Mouse (Mus musculus): ENCODE measurements around the gene D1Ertd622e. TPM values are rescaled to one million over a fixed set of nuclear protein-coding genes. Genes with fewer than 3 reads are reported as not detected.
A peak's percentile ranks its signal among the peaks of the same experiment; 100 is the strongest.

The D1Ertd622e gene
- total and polyA plus RNA-seq, 2 experiments, result 9.2 to 14.0 TPM

DNA sequence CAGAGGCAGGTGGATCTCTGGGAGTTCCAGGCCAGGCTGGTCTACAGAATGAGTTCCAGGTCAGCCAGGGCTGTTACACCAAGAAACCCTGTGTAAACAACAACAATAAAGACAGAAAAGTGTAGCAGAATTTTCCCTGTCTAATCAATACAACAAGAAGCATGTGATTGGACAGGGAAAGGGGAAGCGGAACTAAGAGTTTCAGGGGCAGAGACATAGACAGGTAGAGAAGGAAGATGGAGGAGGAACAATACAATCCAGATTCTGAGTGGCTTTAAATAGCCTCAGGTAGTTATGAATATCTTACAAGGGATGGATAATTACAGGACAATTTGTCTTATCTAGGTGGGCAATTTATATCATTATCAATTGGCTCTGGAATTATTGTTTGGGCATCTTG, 5.4 kb upstream of the D1Ertd622e start:
- Histone ChIP-seq H3K4me3 (ENCODE audit: insufficient read depth, low read depth, low read length) (no peak overlapping the region), H3K79me2 (ENCODE audit: control insufficient read depth, insufficient read depth, low read length) (no peaks in the 10 kb centered on the region), H3K36me3 (ENCODE audit: control insufficient read depth, insufficient read depth, low read length) (no peaks in the 10 kb centered on the region), H3K9ac (ENCODE audit: low read depth, low read length) (no peak overlapping the region), H3K27ac (replicated peaks; ENCODE audit: insufficient read depth, low read depth, low read length) (no peak overlapping the region), H3K4me1 (ENCODE audit: control insufficient read depth, insufficient read depth, low read length) (peaks cover 1% of the 10 kb centered on the region; the same call in 1 of the 2 replicates), H3K27me3 (ENCODE audit: control insufficient read depth, insufficient read depth, low read length) (no peaks in the 10 kb centered on the region)
- 91% methylated on average over 1 of the region's 1 CpGs for WGBS
- no peak for DNase-seq (ENCODE audit: extremely low read depth, low read depth, low spot score)
- TF ChIP-seq POLR2A (IDR thresholded peaks at IDR 0.05; ENCODE audit: extremely low read depth, insufficient read depth, low read length), result no peak
- no peak for TF ChIP-seq CTCF (IDR thresholded peaks at IDR 0.05; ENCODE audit: low read depth, low read length)

DNA sequence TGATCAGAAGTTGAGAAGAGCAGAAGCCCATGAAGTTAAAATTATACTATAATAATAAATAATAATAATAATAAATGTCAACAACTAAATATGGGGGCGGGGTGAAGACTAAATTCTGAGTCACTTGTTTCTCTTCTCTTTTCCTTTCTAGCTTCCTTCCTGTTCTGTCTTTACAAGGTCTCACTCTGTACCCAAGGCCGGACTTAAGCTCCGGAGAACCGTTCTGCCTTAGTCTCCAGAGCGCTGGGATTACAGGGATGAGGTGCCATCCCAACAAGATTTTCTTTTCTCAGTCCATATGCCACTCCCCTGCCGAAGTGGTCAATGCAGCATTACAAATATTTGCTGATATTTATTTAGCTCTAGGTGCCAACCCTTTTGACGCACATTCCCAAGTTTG, 450 bp upstream of the D1Ertd622e start:
- no peaks in the 10 kb centered on the region for H3K27me3 ChIP-seq (ENCODE audit: control insufficient read depth, insufficient read depth, low read length)
- H3K4me1 ChIP-seq (ENCODE audit: control insufficient read depth, insufficient read depth, low read length), result peaks cover 8% of the 10 kb centered on the region
- TF ChIP-seq CTCF (IDR thresholded peaks at IDR 0.05; ENCODE audit: low read depth, low read length), result no peak
- no peak for TF ChIP-seq POLR2A (IDR thresholded peaks at IDR 0.05; ENCODE audit: extremely low read depth, insufficient read depth, low read length)
- WGBS, result 10% methylated on average over 7 of the region's 7 CpGs
- H3K4me3 ChIP-seq (ENCODE audit: insufficient read depth, low read depth, low read length), result peak overlapping the region; percentile 93
- H3K27ac ChIP-seq (replicated peaks; ENCODE audit: insufficient read depth, low read depth, low read length), result peak overlapping the region; percentile 71
- peak; percentile 58 for DNase-seq (ENCODE audit: extremely low read depth, low read depth, low spot score)
- H3K9ac ChIP-seq (ENCODE audit: low read depth, low read length), result peak overlapping the region; percentile 76
- no peaks in the 10 kb centered on the region for H3K36me3 ChIP-seq (ENCODE audit: control insufficient read depth, insufficient read depth, low read length)
- H3K79me2 ChIP-seq (ENCODE audit: control insufficient read depth, insufficient read depth, low read length), result peaks cover 5% of the 10 kb centered on the region; the same call in 1 of the 2 replicates

DNA sequence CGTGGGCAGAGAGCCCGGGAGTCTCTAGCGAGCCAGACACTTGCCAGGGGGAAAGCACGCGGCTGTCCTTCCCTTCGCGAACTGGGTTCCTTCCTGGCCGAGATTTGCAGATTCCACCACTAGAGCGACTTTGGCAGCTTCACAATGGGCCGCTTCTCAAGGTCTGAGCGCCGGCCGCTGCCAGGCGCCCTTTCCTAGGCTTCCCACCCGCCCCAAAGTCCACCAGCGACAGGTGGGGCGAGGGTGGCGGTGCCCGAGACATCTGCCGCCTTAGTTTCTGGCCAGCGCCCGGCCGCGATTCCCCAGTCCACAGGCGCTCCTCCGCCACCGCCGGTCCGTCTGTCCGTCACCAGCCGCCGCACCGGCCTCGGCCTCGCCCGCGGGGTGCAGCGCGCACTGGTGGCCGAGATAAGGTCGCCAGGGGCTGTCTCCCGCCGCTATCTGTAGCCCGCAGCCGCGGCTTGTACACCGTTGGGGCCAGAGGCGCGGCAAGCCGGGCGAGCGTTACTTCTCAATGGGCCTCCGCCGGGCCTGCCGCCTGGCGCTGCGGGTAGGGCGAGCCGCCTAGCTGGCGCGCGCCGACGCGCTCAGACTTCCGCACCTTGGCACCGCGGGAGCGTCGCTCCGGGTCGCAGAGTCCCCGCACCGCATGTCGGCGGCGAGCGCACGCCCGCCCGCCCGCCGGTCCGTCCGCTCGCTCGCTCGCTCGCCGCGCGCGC, 1.0 kb downstream of the D1Ertd622e start:
- Histone ChIP-seq H3K36me3 (ENCODE audit: control insufficient read depth, insufficient read depth, low read length) (no peaks in the 10 kb centered on the region), H3K79me2 (ENCODE audit: control insufficient read depth, insufficient read depth, low read length) (peaks cover 8% of the 10 kb centered on the region; the same call in 1 of the 2 replicates), H3K27me3 (ENCODE audit: control insufficient read depth, insufficient read depth, low read length) (no peaks in the 10 kb centered on the region), H3K4me1 (ENCODE audit: control insufficient read depth, insufficient read depth, low read length) (peaks cover 10% of the 10 kb centered on the region), H3K9ac (ENCODE audit: low read depth, low read length) (peak overlapping the region; percentile 92), H3K27ac (replicated peaks; ENCODE audit: insufficient read depth, low read depth, low read length) (peak overlapping the region; percentile 78), H3K4me3 (ENCODE audit: insufficient read depth, low read depth, low read length) (peak overlapping the region; percentile 93)
- under 1% methylated on average over 92 of the region's 93 CpGs for WGBS
- peak; percentile 79 for DNase-seq (ENCODE audit: extremely low read depth, low read depth, low spot score)
- TF ChIP-seq POLR2A (IDR thresholded peaks at IDR 0.05; ENCODE audit: extremely low read depth, insufficient read depth, low read length) (0 out of 2 replicates have a peak, but pooled peaks have one; percentile 23), CTCF (IDR thresholded peaks at IDR 0.05; ENCODE audit: low read depth, low read length) (peak; percentile 50)

DNA sequence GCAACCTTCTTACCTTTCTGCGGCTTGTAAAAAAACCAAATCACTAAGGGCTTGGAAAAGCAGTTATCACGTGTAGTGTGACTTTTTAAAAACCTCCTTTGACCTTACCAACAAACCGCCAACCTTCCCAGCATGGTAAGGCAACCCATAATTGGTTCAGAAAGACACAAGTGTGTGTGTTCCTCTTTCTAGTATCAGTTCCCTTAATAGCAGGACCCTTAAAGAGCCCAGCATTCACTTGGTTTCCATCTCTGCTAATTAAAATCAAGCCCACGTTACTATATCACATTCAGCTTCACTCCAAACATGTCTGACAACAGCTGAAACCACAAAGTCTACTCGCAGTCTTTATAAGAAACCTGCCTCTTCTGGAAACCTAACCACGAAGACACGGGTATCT, 2.5 kb downstream of the D1Ertd622e start:
- no peak overlapping the region for H3K9ac ChIP-seq (ENCODE audit: low read depth, low read length)

DNA sequence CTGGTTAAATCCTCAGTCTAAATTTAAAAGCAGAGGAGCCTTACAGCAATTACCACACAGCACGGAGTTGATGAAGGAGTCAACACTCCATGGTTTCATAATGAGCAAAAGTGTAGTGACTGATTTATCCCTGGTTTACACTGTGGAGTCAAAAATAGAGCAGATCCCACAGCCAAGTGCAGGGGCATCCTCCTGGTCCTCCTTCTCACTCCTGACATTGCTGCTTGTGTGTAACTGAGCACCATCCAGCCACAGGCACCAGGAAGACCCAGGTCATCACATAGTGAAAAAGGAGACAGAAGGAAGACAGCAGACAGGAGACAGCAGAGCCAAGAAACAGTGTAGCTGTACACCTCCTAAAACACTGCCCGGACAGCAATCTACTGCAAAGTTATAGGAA, 4.1 kb downstream of the D1Ertd622e start:
- H3K9ac ChIP-seq (ENCODE audit: low read depth, low read length), result 0 out of 2 replicates have a peak overlapping the region, but pooled peaks have one; percentile 8
- whole genome bisulfite sequencing, result 52% methylated on average over 2 of the region's 2 CpGs
- no peak overlapping the region for H3K27ac ChIP-seq (replicated peaks; ENCODE audit: insufficient read depth, low read depth, low read length)
- H3K36me3 ChIP-seq (ENCODE audit: control insufficient read depth, insufficient read depth, low read length), result no peaks in the 10 kb centered on the region; the same call in 1 of the 2 replicates
- H3K27me3 ChIP-seq (ENCODE audit: control insufficient read depth, insufficient read depth, low read length), result no peaks in the 10 kb centered on the region
- TF ChIP-seq POLR2A (IDR thresholded peaks at IDR 0.05; ENCODE audit: extremely low read depth, insufficient read depth, low read length) (no peak), CTCF (IDR thresholded peaks at IDR 0.05; ENCODE audit: low read depth, low read length) (no peak)
- H3K4me3 ChIP-seq (ENCODE audit: insufficient read depth, low read depth, low read length), result no peak overlapping the region
- peaks cover 12% of the 10 kb centered on the region for H3K4me1 ChIP-seq (ENCODE audit: control insufficient read depth, insufficient read depth, low read length)
- H3K79me2 ChIP-seq (ENCODE audit: control insufficient read depth, insufficient read depth, low read length), result peaks cover 15% of the 10 kb centered on the region; the same call in 1 of the 2 replicates
- DNase-seq (ENCODE audit: extremely low read depth, low read depth, low spot score), result no peak

More for the DNA sequence above, 2.5 kb downstream of the D1Ertd622e start:
- H3K27me3 ChIP-seq (ENCODE audit: control insufficient read depth, insufficient read depth, low read length), result no peaks in the 10 kb centered on the region
- peaks cover 15% of the 10 kb centered on the region; the same call in 1 of the 2 replicates for H3K79me2 ChIP-seq (ENCODE audit: control insufficient read depth, insufficient read depth, low read length)
- no peak overlapping the region for H3K27ac ChIP-seq (replicated peaks; ENCODE audit: insufficient read depth, low read depth, low read length)
- peaks cover 12% of the 10 kb centered on the region for H3K4me1 ChIP-seq (ENCODE audit: control insufficient read depth, insufficient read depth, low read length)
- no peak for DNase-seq (ENCODE audit: extremely low read depth, low read depth, low spot score)
- TF ChIP-seq CTCF (IDR thresholded peaks at IDR 0.05; ENCODE audit: low read depth, low read length), result no peak
- no peak for TF ChIP-seq POLR2A (IDR thresholded peaks at IDR 0.05; ENCODE audit: extremely low read depth, insufficient read depth, low read length)
- WGBS, result 67% methylated on average over 7 of the region's 7 CpGs
- H3K4me3 ChIP-seq (ENCODE audit: insufficient read depth, low read depth, low read length), result no peak overlapping the region
- H3K36me3 ChIP-seq (ENCODE audit: control insufficient read depth, insufficient read depth, low read length), result no peaks in the 10 kb centered on the region

DNA sequence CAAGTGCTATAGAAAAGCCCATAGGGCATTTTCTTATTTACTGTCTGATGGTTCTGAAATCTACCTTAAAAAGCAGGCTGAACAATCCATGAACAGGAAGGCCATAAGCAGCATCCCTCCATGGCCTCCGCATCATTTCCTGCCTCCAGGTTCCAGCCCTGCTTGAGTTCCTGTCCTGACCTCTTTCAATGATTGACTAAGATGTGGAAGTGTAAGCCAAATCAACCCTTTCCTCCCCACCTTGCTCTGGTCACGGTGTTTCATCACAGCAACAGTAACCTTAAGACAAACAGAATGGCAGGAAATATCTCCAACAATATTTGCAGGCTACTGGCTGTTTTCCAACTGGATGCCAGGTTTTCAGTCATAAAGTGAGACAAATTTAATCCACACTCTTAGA, 4.7 kb downstream of the D1Ertd622e start:
- no peak for TF ChIP-seq CTCF (IDR thresholded peaks at IDR 0.05; ENCODE audit: low read depth, low read length)
- TF ChIP-seq POLR2A (IDR thresholded peaks at IDR 0.05; ENCODE audit: extremely low read depth, insufficient read depth, low read length), result no peak

More for the DNA sequence above, 4.7 kb downstream of the D1Ertd622e start:
- H3K27ac ChIP-seq (replicated peaks; ENCODE audit: insufficient read depth, low read depth, low read length), result no peak overlapping the region
- peaks cover 15% of the 10 kb centered on the region; the same call in 1 of the 2 replicates for H3K79me2 ChIP-seq (ENCODE audit: control insufficient read depth, insufficient read depth, low read length)
- H3K27me3 ChIP-seq (ENCODE audit: control insufficient read depth, insufficient read depth, low read length), result no peaks in the 10 kb centered on the region
- no peak overlapping the region for H3K4me3 ChIP-seq (ENCODE audit: insufficient read depth, low read depth, low read length)
- H3K36me3 ChIP-seq (ENCODE audit: control insufficient read depth, insufficient read depth, low read length), result no peaks in the 10 kb centered on the region; the same call in 1 of the 2 replicates
- H3K9ac ChIP-seq (ENCODE audit: low read depth, low read length), result no peak overlapping the region
- DNase-seq (ENCODE audit: extremely low read depth, low read depth, low spot score), result peak; percentile 84
- H3K4me1 ChIP-seq (ENCODE audit: control insufficient read depth, insufficient read depth, low read length), result peaks cover 12% of the 10 kb centered on the region
- 9% methylated on average over 2 of the region's 2 CpGs for WGBS
